ENCODE assay signal across 10 mouse cellular contexts in genomic region chr11:32234816-32235485, GRCm38 (mm10). TPM values are rescaled to one million over a fixed set of nuclear protein-coding genes. Genes with fewer than 3 reads are reported as not detected.
DNase-seq lines count a peak whose midpoint lies in the region; ATAC-seq and TF ChIP-seq lines count a peak whose summit lies in the region.
"Had no signal": no experiment of that assay in that cellular context is flagged by ENCODE, and none has a peak within 500 bp of the region (broad histone marks: within the 10 kb centered on the region; RNA-seq: fewer than 3 reads in every experiment).

No protein-coding gene starts in this region.

- H3K27ac ChIP-seq in intestine, embryonic 14.5 days (ENCODE audit: low read depth): peak overlapping the region; percentile 57; the same call in 1 of the 2 replicates
- no peak overlapping the region for H3K27ac ChIP-seq in intestine, postnatal 0 days (ENCODE audit: low read depth, low read length)
- H3K27ac ChIP-seq in lung, embryonic 16.5 days (ENCODE audit: low read length): peak overlapping the region; percentile 44; the same call in 1 of the 2 replicates
- H3K27ac ChIP-seq in lung, postnatal 0 days (ENCODE audit: low read length): no peak overlapping the region
- peak overlapping the region; percentile 72; the same call in 1 of the 2 replicates for H3K27ac ChIP-seq in stomach, embryonic 14.5 days (ENCODE audit: low read length)

- H3K27me3 ChIP-seq in intestine, embryonic 14.5 days (replicated peaks; ENCODE audit: control insufficient read depth, insufficient read depth, low read length): no peaks in the 10 kb centered on the region
- H3K27me3 ChIP-seq in intestine, postnatal 0 days (replicated peaks; ENCODE audit: control insufficient read depth, insufficient read depth, low read length): no peaks in the 10 kb centered on the region
- H3K27me3 ChIP-seq in lung, embryonic 16.5 days (ENCODE audit: control insufficient read depth, insufficient read depth, low read depth, low read length): no peaks in the 10 kb centered on the region
- no peaks in the 10 kb centered on the region for H3K27me3 ChIP-seq in lung, postnatal 0 days (replicated peaks; ENCODE audit: insufficient read depth, low read length)
- no peaks in the 10 kb centered on the region for H3K27me3 ChIP-seq in stomach, embryonic 14.5 days (ENCODE audit: control insufficient read depth, insufficient read depth, low read length)

- no peak for TF ChIP-seq CTCF in intestine, postnatal 0 days (IDR thresholded peaks at IDR 0.05; ENCODE audit: low read depth)
- no peak for TF ChIP-seq CTCF in lung, postnatal 0 days (IDR thresholded peaks at IDR 0.05)

- peak; percentile 10 for DNase-seq in cerebellum, adult 11 months
- DNase-seq in intestine, embryonic 14.5 days (ENCODE audit: low spot score): no peak
- no peak for DNase-seq in lung, postnatal 0 days (ENCODE audit: low spot score)
- no peak for DNase-seq in left cerebral cortex, adult 18-20 months (ENCODE audit: low spot score in 2 of 2)

- H3K4me2 ChIP-seq in intestine, embryonic 14.5 days (ENCODE audit: low read length): no peak overlapping the region
- H3K4me2 ChIP-seq in intestine, postnatal 0 days (replicated peaks; ENCODE audit: low read depth): no peak overlapping the region
- no peak overlapping the region for H3K4me2 ChIP-seq in lung, embryonic 16.5 days (ENCODE audit: low read depth, low read length)
- no peak overlapping the region for H3K4me2 ChIP-seq in lung, postnatal 0 days (replicated peaks; ENCODE audit: low read depth, low read length)
- H3K4me2 ChIP-seq in stomach, embryonic 14.5 days (replicated peaks; ENCODE audit: low read depth, low read length): no peak overlapping the region

- no peak overlapping the region for H3K9ac ChIP-seq in intestine, embryonic 14.5 days (ENCODE audit: low read length)
- H3K9ac ChIP-seq in intestine, postnatal 0 days (ENCODE audit: low read depth, low read length): no peak overlapping the region
- no peak overlapping the region for H3K9ac ChIP-seq in lung, embryonic 16.5 days (ENCODE audit: low read length)
- H3K9ac ChIP-seq in lung, postnatal 0 days (replicated peaks; ENCODE audit: low read depth): no peak overlapping the region
- H3K9ac ChIP-seq in stomach, embryonic 14.5 days (replicated peaks; ENCODE audit: low read depth, low read length): no peak overlapping the region

- no peak for TF ChIP-seq EP300 in lung, postnatal 0 days (IDR thresholded peaks at IDR 0.05)

- H3K9me3 ChIP-seq in intestine, embryonic 14.5 days (ENCODE audit: control insufficient read depth, low read length): no peaks in the 10 kb centered on the region
- H3K9me3 ChIP-seq in intestine, postnatal 0 days (ENCODE audit: control insufficient read depth): no peaks in the 10 kb centered on the region
- no peaks in the 10 kb centered on the region for H3K9me3 ChIP-seq in lung, embryonic 16.5 days (ENCODE audit: control insufficient read depth, low read length)
- no peaks in the 10 kb centered on the region for H3K9me3 ChIP-seq in lung, postnatal 0 days (ENCODE audit: low read length)
- no peaks in the 10 kb centered on the region for H3K9me3 ChIP-seq in stomach, embryonic 14.5 days (ENCODE audit: control insufficient read depth, low read depth, low read length)
- H3K9me3 ChIP-seq: G1E had no signal

- H3K4me3 ChIP-seq in intestine, embryonic 14.5 days (ENCODE audit: low read depth, low read length): no peak overlapping the region
- no peak overlapping the region for H3K4me3 ChIP-seq in intestine, postnatal 0 days (ENCODE audit: low read depth, low read length)
- no peak overlapping the region for H3K4me3 ChIP-seq in lung, embryonic 16.5 days (ENCODE audit: low read length)
- no peak overlapping the region for H3K4me3 ChIP-seq in lung, postnatal 0 days (ENCODE audit: low read depth, low read length)
- H3K4me3 ChIP-seq in stomach, embryonic 14.5 days (ENCODE audit: low read depth, low read length): no peak overlapping the region
- H3K4me3 ChIP-seq: erythroblast, embryonic 14.5 days had no signal

- H3K36me3 ChIP-seq in intestine, embryonic 14.5 days (ENCODE audit: control insufficient read depth, insufficient read depth, low read length): peaks cover 72% of the 10 kb centered on the region
- peaks cover 52% of the 10 kb centered on the region for H3K36me3 ChIP-seq in intestine, postnatal 0 days (ENCODE audit: control insufficient read depth, insufficient read depth)
- peaks cover 40% of the 10 kb centered on the region for H3K36me3 ChIP-seq in lung, embryonic 16.5 days (ENCODE audit: control insufficient read depth, insufficient read depth, low read length)
- 0 out of 2 replicates have a peak, but pooled peaks cover 5% of the 10 kb centered on the region for H3K36me3 ChIP-seq in lung, postnatal 0 days (ENCODE audit: insufficient read depth, low read length)
- peaks cover 37% of the 10 kb centered on the region for H3K36me3 ChIP-seq in stomach, embryonic 14.5 days (ENCODE audit: control insufficient read depth, insufficient read depth, low read length)

- H3K4me1 ChIP-seq in intestine, embryonic 14.5 days (replicated peaks; ENCODE audit: control insufficient read depth, insufficient read depth, low read length): peaks cover 19% of the 10 kb centered on the region
- H3K4me1 ChIP-seq in intestine, postnatal 0 days (replicated peaks; ENCODE audit: control insufficient read depth, insufficient read depth, low read length): no peaks in the 10 kb centered on the region
- peaks cover 9% of the 10 kb centered on the region for H3K4me1 ChIP-seq in lung, embryonic 16.5 days (replicated peaks; ENCODE audit: control insufficient read depth, insufficient read depth, low read length)
- H3K4me1 ChIP-seq in lung, postnatal 0 days (ENCODE audit: insufficient read depth, low read depth, low read length): no peaks in the 10 kb centered on the region; the same call in 1 of the 2 replicates
- H3K4me1 ChIP-seq in stomach, embryonic 14.5 days (ENCODE audit: control insufficient read depth, insufficient read depth, low read length): peaks cover 14% of the 10 kb centered on the region; the same call in 1 of the 2 replicates

- ATAC-seq in cerebellum, adult (ENCODE audit: insufficient number of reproducible peaks, low FRiP score, low TSS enrichment): no peak
- no peak for ATAC-seq in intestine, embryonic 14.5 days (replicated peaks; ENCODE audit: low FRiP score, low TSS enrichment, low read depth)
- no peak for ATAC-seq in intestine, postnatal 0 days
- no peak for ATAC-seq in lung, embryonic 16.5 days (ENCODE audit: low read depth)
- no peak for ATAC-seq in lung, postnatal 0 days
- ATAC-seq in stomach, embryonic 14.5 days (ENCODE audit: insufficient number of reproducible peaks, insufficient read depth, low FRiP score, low read depth): no peak

- 85% methylated on average over 6 of the region's 6 CpGs for WGBS in intestine, embryonic 14.5 days
- WGBS in intestine, postnatal 0 days: 85% methylated on average over 6 of the region's 6 CpGs
- WGBS in lung, embryonic 16.5 days: 81% methylated on average over 6 of the region's 6 CpGs
- 90% methylated on average over 6 of the region's 6 CpGs for WGBS in lung, postnatal 0 days
- 87% methylated on average over 6 of the region's 6 CpGs for WGBS in stomach, embryonic 14.5 days

RNA-seq across cellular contexts. Expression of gene Mpg, which starts 8.6 kb away (rescaled TPM):
- polyA plus RNA-seq in intestine, embryonic 14.5 days (2014; fragmentation: Nextera tagmentation; extraction: Ambion mirVana): 36.2 and 39.3 TPM in 2 replicates
- 19.2 and 20.9 TPM in 2 replicates for polyA plus RNA-seq in intestine, postnatal 0 days (2015; fragmentation: Nextera tagmentation; extraction: Ambion mirVana)
- 35.9 and 37.9 TPM in 2 replicates for polyA plus RNA-seq in lung, embryonic 16.5 days (2015; fragmentation: Nextera tagmentation; extraction: Ambion mirVana)
- polyA plus RNA-seq in lung, postnatal 0 days (2015; fragmentation: Nextera tagmentation; extraction: Ambion mirVana): 22.9 and 25.9 TPM in 2 replicates
- polyA plus RNA-seq in stomach, embryonic 14.5 days (2014; fragmentation: Nextera tagmentation; extraction: Ambion mirVana): 37.9 and 38.4 TPM in 2 replicates
- 10 to 100 TPM; 18.2 to 21.3 TPM for total RNA-seq in left cerebral cortex, adult 18-20 months (2021)

RNA-seq across cellular contexts. Expression of gene Rhbdf1, which starts 12.9 kb away (rescaled TPM):
- polyA plus RNA-seq in intestine, embryonic 14.5 days (2014; fragmentation: Nextera tagmentation; extraction: Ambion mirVana): 45.6 and 57.9 TPM in 2 replicates
- polyA plus RNA-seq in intestine, postnatal 0 days (2015; fragmentation: Nextera tagmentation; extraction: Ambion mirVana): 20.7 and 26.1 TPM in 2 replicates
- 70.9 and 71.2 TPM in 2 replicates for polyA plus RNA-seq in lung, embryonic 16.5 days (2015; fragmentation: Nextera tagmentation; extraction: Ambion mirVana)
- 54.8 and 58.5 TPM in 2 replicates for polyA plus RNA-seq in lung, postnatal 0 days (2015; fragmentation: Nextera tagmentation; extraction: Ambion mirVana)
- 46.1 and 46.5 TPM in 2 replicates for polyA plus RNA-seq in stomach, embryonic 14.5 days (2014; fragmentation: Nextera tagmentation; extraction: Ambion mirVana)
- 10 to 100 TPM; 11.1 to 14.2 TPM for total RNA-seq in left cerebral cortex, adult 18-20 months (2021)

RNA-seq across cellular contexts. Expression of gene Snrnp25, which starts 29.7 kb away (rescaled TPM):
- polyA plus RNA-seq in intestine, embryonic 14.5 days (2014; fragmentation: Nextera tagmentation; extraction: Ambion mirVana): 58.0 and 60.7 TPM in 2 replicates
- 27.0 and 28.0 TPM in 2 replicates for polyA plus RNA-seq in intestine, postnatal 0 days (2015; fragmentation: Nextera tagmentation; extraction: Ambion mirVana)
- polyA plus RNA-seq in lung, embryonic 16.5 days (2015; fragmentation: Nextera tagmentation; extraction: Ambion mirVana): 49.2 and 52.1 TPM in 2 replicates
- 18.9 and 20.8 TPM in 2 replicates for polyA plus RNA-seq in lung, postnatal 0 days (2015; fragmentation: Nextera tagmentation; extraction: Ambion mirVana)
- 52.9 and 60.4 TPM in 2 replicates for polyA plus RNA-seq in stomach, embryonic 14.5 days (2014; fragmentation: Nextera tagmentation; extraction: Ambion mirVana)
- 10 to 100 TPM; 24.5 to 29.0 TPM for total RNA-seq in left cerebral cortex, adult 18-20 months (2021)

RNA-seq across cellular contexts. Expression of gene Nprl3, which starts 32.6 kb away (rescaled TPM):
- 28.0 and 29.5 TPM in 2 replicates for polyA plus RNA-seq in intestine, embryonic 14.5 days (2014; fragmentation: Nextera tagmentation; extraction: Ambion mirVana)
- polyA plus RNA-seq in intestine, postnatal 0 days (2015; fragmentation: Nextera tagmentation; extraction: Ambion mirVana): 19.8 and 20.7 TPM in 2 replicates
- polyA plus RNA-seq in lung, embryonic 16.5 days (2015; fragmentation: Nextera tagmentation; extraction: Ambion mirVana): 45.2 and 46.2 TPM in 2 replicates
- 33.6 TPM in 2 replicates for polyA plus RNA-seq in lung, postnatal 0 days (2015; fragmentation: Nextera tagmentation; extraction: Ambion mirVana)
- polyA plus RNA-seq in stomach, embryonic 14.5 days (2014; fragmentation: Nextera tagmentation; extraction: Ambion mirVana): 38.8 and 41.0 TPM in 2 replicates
- 10 to 100 TPM; 43.6 to 45.6 TPM for total RNA-seq in left cerebral cortex, adult 18-20 months (2021)

RNA-seq across cellular contexts. Expression of gene Il9r, which starts 34.9 kb away (rescaled TPM):
- polyA plus RNA-seq in intestine, embryonic 14.5 days (2014; fragmentation: Nextera tagmentation; extraction: Ambion mirVana): not detected in 2 replicates
- not detected in 2 replicates for polyA plus RNA-seq in intestine, postnatal 0 days (2015; fragmentation: Nextera tagmentation; extraction: Ambion mirVana)
- polyA plus RNA-seq in lung, embryonic 16.5 days (2015; fragmentation: Nextera tagmentation; extraction: Ambion mirVana): 0.06 and 0.23 TPM in 2 replicates
- polyA plus RNA-seq in lung, postnatal 0 days (2015; fragmentation: Nextera tagmentation; extraction: Ambion mirVana): 0.05 TPM in 1 of 2 replicates, not detected in the other
- 0.06 and 0.07 TPM in 2 replicates for polyA plus RNA-seq in stomach, embryonic 14.5 days (2014; fragmentation: Nextera tagmentation; extraction: Ambion mirVana)
- not detected for total RNA-seq in left cerebral cortex, adult 18-20 months (2021)
- polyA plus RNA-seq: erythroblast, embryonic 14.5 days had no signal

Comparison
In these comparisons a context has a peak if more than half of its experiments do, and no peak if none do; other contexts are left out.
1. H3K27ac ChIP-seq: peak in intestine, embryonic 14.5 days (single experiment), lung, embryonic 16.5 days (single experiment) and stomach, embryonic 14.5 days (single experiment); none in intestine, postnatal 0 days (single experiment) and lung, postnatal 0 days (single experiment).